Mouse (Mus musculus): ENCODE results near the gene Zfp296.
A peak's percentile ranks its signal among the peaks of the same experiment; 100 is the strongest.
"Not testable (repeated sequence)": the region's sequence is repeated elsewhere in the genome, so short reads cannot be mapped to it uniquely, and the experiment has no call there.

Zfp296 gene

DNA sequence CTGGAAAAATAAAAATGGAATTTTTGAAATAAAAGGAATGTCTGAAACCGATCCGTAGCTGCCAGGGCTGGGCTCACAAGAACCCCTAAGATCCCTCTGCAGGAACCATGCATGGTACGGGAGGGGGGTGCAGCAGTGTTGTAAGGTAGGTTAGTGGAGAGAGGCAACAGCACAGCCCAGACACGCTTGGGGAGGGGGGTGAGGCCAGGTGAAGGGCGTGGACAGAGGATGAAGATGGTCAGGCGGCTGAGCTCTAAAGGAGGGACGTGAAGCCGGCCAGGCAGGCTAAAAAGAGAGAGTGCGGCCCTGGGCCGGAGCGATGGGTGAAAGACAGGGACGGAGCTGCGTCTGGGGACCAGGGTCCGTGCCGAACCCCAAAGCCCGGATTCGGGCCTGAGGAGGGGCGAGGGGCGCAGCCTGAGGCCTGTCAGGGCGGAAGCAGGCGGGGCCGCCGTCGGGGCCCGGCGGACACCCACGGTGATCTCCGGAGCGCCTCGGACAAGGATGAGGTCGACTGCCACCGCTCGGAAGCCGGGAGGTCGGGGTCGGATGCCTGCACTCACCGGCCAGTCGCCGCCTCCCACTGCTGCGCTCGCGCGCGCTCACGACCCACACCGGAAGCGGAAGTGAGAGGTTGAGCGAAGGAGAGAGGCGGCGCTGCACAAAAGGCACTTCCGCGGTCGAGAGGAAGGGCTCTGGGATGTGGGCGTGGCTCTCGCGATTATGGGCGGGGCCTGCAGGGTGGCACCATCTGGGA is 26.9 kb downstream of the Zfp296 start, which contains the start of gene Clasrp:
Clasrp (minus strand) TSS at position 638 of the 757 bp plus-strand sequence.
- peak; percentile 95 for DNase-seq (ENCODE audit: low read depth, low spot score)

- not testable (repeated sequence) for DNase-seq (ENCODE audit: low read depth, low spot score)
These were observed 27.6 kb downstream of the Zfp296 start for GRCm38 (mm10) chr7:19604606-19605214.

GRCm38 (mm10) chr7:19607291-19607690 is 30.2 kb downstream of the Zfp296 start:
- DNase-seq (ENCODE audit: low read depth, low spot score): no peak

- no peak for DNase-seq (ENCODE audit: low read depth, low spot score)
These were observed 32.7 kb downstream of the Zfp296 start for GRCm38 (mm10) chr7:19609641-19610332.

DNA sequence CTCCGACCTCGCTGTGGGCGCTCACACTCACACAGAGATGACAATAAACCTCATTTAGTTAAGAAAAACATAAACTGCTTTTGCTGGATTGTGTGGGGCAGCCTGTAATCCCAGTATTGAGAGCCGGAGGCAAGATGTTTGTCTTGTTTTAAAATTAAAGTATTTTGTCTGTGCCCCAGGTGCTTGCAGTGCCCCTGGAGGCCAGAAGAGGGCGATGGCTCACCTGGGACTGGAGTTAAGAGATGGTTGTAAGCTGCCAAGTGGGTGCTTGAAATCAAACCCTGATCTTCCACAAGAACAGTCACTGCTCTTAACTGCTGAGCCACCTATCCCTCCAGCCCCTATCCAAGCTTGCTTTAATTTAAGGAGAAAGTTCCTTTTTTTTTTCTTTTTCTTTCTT is 33.9 kb downstream of the Zfp296 start:
- no peak for DNase-seq (ENCODE audit: low read depth, low spot score)

- DNase-seq (ENCODE audit: low read depth, low spot score): no peak
These were observed 38.0 kb downstream of the Zfp296 start for GRCm38 (mm10) chr7:19615036-19615577.

DNA sequence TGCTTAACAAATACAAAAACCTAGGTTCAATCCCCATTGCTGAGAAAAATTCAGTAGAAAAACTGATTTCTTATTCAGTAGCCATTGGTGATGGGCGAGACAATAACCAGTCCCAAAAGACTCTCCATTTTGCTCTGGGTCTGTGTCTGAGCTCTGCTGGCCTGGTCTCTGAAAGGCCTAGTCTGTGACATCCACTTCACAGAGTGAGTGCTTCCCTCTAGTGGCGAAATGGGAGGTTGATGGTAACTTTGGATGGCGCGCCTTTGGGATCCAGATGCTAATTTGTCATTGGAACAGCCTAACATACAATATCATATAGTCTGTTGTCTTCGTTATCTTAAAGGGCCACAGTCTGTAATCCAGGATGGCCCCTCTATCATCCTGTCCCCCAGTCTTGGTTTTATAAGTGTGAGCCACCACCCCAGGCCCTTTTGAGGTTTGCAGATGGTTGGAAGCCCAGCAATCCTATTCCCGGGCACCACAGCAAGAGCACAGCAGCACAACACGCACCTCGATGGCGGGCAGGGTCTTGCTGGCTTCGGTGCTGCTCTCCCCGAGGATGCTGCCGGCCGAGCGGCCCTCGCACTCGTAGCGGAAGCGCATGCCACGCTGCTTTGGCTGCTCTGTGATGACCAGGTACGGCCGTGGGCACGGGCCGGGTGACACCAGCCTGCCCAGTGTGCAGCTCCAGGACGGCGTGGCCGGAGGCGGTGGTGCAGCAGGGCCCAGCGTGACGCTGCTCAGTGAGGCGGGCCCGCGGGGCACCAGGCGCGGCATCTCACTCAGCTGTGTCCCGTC is 42.1 kb downstream of the Zfp296 start:
- DNase-seq (ENCODE audit: low read depth, low spot score): peak; percentile 72

DNA sequence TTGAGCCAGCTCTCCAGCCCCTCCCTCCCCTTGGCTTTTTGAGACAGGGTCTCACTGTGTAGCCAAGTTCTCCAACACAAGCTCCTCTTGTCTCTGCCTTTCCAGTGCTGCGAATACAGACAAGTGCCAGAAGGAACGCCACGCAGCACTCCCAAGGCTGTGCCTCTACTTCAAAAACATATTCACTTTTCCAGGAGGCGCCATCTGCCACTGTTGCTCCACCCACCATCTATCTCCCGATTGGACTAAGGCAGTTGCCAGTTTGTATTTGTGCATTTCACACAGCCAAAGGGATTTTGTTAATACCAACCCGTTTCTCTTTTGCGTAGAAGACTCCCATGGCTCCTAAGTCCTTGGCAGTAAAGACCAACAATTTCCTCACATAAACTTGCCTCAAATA is 43.7 kb downstream of the Zfp296 start:
- no peak for DNase-seq (ENCODE audit: low read depth, low spot score)

- DNase-seq (ENCODE audit: low read depth, low spot score): no peak
These were observed 45.2 kb downstream of the Zfp296 start for GRCm38 (mm10) chr7:19622241-19622640.

DNA sequence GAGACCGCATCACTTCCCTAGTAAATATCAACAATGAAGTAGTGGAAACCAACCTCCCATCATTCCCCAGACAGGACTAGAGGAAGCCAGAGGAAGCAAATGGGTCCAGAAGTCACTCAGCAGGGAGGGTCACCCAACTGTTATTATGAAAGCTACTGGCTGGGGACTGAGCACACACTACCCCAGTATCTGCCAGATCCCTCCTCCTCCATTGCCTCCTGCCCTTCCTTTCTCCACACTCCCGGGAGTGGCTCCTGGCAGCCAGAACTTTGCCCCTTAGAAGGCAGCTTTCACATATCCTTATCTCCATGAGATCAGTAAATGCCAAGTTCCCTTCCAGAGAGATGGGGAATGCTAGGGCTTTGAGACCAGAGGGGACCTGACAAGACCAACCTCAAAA is 46.3 kb downstream of the Zfp296 start:
- no peak for DNase-seq (ENCODE audit: low read depth, low spot score)

DNA sequence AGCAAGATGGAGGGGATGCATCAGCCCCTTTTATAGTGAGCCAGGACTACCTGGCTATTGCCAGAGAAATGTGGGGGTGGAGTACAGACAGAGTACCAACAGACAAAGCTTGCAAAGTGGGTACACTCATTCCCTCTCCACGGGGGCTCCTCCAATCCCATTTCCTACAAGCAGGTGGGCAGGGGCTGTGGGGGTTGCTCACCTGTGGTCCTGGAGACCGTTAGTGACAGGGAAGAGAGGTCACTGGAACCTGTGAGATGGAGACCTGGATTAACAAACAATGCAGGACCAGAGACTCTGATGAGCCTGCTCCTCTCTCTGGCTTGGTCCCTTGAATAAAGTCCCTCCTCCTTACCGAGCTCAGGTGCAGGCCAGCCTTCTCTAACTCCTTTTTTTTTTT is 50.6 kb downstream of the Zfp296 start:
- no peak for DNase-seq (ENCODE audit: low read depth, low spot score)

DNA sequence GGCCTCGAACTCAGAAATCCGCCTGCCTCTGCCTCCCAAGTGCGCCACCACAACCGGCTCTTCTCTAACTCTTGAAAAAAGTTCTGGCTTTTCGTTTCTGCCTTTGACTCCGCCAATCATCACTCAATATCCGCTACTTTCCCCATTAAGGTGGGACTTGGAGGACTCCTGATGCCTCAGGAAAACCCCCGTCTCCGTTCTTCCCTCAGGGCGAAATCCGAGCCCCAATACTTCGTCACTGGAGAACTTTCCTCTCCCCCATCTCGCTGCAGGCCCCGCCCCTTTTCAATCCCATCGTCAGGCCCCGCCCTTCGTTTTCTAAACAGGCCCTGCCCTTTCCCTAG is 51.1 kb downstream of the Zfp296 start:
- DNase-seq (ENCODE audit: low read depth, low spot score): no peak

DNA sequence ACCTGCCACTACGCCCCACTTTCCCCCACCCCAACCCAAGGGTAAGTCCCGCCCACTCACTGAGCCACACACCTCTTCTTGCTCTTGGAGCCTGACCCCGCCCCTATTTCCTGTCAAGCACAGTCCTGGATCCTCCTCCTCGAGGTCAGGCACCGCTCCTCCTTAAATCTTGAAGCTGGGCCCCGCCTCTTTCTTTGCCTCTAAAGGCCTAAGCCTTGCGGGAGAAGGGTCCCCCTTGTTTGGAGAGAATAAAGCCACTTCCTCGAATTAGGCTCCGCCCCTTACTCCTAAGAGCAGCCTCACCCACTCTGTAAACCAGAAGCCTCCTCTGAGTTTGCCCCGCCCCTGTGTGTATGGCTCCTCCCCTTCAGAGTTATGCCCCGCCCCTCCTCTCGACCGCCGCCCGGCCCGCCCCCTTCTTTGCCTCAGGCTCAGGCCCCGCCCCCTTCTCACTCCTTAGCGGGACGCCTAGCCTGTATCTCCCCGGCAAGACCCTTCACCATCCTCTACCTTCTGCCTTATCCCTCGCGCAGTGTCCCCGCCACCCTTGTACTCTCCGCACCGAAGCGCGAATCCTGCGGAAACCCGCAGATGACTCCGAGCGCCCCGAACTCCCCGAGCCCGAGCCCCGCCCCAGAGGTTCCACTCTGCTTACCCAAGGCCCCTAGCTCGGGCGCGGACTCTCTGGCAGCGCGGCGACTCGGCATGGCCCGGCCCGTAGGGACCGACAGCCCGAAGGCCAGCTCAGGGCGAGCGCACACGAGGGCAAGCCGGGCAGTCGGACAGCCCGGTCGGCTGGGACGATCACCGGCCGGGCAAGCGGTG is 51.7 kb downstream of the Zfp296 start:
- peak; percentile 100 for DNase-seq (ENCODE audit: low read depth, low spot score)

GRCm38 (mm10) chr7:19629361-19629734 is 52.3 kb downstream of the Zfp296 start, which contains the start of gene Relb:
Gene Relb, minus strand, starts transcription at chr7:19629438.
- DNase-seq (ENCODE audit: low read depth, low spot score): peak; percentile 92
